Mouse (Mus musculus): ENCODE results near the gene Helz.

DNA sequence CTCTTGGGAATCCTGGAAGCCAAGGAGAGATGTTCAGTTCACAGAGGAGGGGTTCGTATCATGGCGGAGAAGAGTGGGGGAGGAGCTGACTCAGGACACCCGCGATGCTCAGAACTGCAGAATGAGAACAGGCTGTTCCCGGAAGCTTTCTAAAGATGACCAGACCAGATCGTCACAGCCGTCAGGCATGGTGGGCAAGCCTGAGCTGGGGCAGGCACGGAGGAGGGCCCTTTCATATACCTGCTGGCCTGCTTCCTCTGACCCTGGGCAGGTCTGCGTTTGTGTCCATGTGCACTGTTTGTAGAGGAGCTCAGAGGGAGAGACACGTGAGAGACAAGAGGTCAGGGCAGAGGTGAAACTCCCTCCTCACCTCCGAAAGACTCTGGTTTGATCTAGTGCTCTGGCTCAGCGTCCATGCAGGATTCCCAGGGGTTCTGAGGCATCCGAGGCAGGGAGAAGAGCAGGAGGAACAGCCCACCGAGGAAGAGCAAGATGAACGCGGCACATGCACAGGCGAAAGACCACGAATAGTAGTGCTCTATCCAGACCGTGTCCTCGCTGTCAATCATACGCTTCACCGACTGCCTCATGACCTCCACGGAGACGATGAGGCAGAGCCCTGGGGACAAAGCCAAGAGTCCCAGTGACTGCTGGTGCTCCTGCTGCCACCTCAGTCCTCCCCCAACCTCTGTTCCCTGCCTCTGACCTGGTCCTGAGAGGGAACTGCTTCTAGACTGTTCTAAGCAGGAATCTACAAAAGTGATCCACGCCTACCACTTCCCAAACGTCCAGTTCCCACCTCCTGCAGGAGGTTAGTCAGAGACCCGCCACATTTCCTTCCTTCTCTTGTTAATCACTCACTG, 155.8 kb downstream of the Helz start:
- TF ChIP-seq POLR2A (IDR thresholded peaks at IDR 0.05; ENCODE audit: borderline replicate concordance, extremely low read depth, insufficient read depth, insufficient read length, poor library complexity, severe bottlenecking) (no peak), CTCF (IDR thresholded peaks at IDR 0.05; ENCODE audit: borderline replicate concordance, extremely low read depth, insufficient read depth, insufficient read length) (no peak)

All from brain, embryonic 14.5 days (tissue).